Mouse (Mus musculus): ENCODE results near the gene Zdhhc17. TPM values are rescaled to one million over a fixed set of nuclear protein-coding genes. Genes with fewer than 3 reads are reported as not detected.
A peak's percentile ranks its signal among the peaks of the same experiment; 100 is the strongest.

Zdhhc17 gene
- polyA plus RNA-seq, 1 experiment from 2014 or later = 27.0 TPM

GRCm38 (mm10) chr10:111005611-111006488 lies 4.1 kb downstream of the Zdhhc17 start:
- Histone ChIP-seq H3K4me3 (ENCODE audit: low read depth, low read length) (no peak overlapping the region), H3K27me3 (ENCODE audit: insufficient read depth, low read length) (no peaks in the 10 kb centered on the region), H3K27ac (ENCODE audit: low read depth) (no peak overlapping the region), H3K9me3 (ENCODE audit: low read depth, low read length) (no peaks in the 10 kb centered on the region), H3K36me3 (ENCODE audit: insufficient read depth) (no peaks in the 10 kb centered on the region), H3K4me1 (ENCODE audit: insufficient read depth) (no peaks in the 10 kb centered on the region; the same call in 1 of the 2 replicates), H3K9ac (no peak overlapping the region), H3K4me2 (no peak overlapping the region)
- WGBS = 35% methylated on average over 14 of the region's 14 CpGs
- TF ChIP-seq CTCF (IDR thresholded peaks at IDR 0.05; ENCODE audit: low read depth) = no peak
- ATAC-seq (ENCODE audit: insufficient read depth) = no peak
- peak; percentile 38 for DNase-seq

- Histone ChIP-seq H3K4me1 (ENCODE audit: insufficient read depth) (no peaks in the 10 kb centered on the region; the same call in 1 of the 2 replicates), H3K27me3 (ENCODE audit: insufficient read depth, low read length) (no peaks in the 10 kb centered on the region), H3K4me3 (ENCODE audit: low read depth, low read length) (no peak overlapping the region), H3K4me2 (no peak overlapping the region), H3K27ac (ENCODE audit: low read depth) (no peak overlapping the region), H3K9me3 (ENCODE audit: low read depth, low read length) (no peaks in the 10 kb centered on the region), H3K9ac (no peak overlapping the region), H3K36me3 (ENCODE audit: insufficient read depth) (no peaks in the 10 kb centered on the region)
- no peak for DNase-seq
- WGBS = 81% methylated on average over 6 of the region's 6 CpGs
- TF ChIP-seq CTCF (IDR thresholded peaks at IDR 0.05; ENCODE audit: low read depth) = no peak
- no peak for ATAC-seq (ENCODE audit: insufficient read depth)
Measured at GRCm38 (mm10) chr10:111004220-111004619, 5.7 kb downstream of the Zdhhc17 start.

- TF ChIP-seq CTCF (IDR thresholded peaks at IDR 0.05; ENCODE audit: low read depth) = no peak
- ATAC-seq (ENCODE audit: insufficient read depth) (no peak), DNase-seq (no peak)
Measured at GRCm38 (mm10) chr10:110999201-110999600, 10.7 kb downstream of the Zdhhc17 start.

GRCm38 (mm10) chr10:110997180-110997579 lies 12.8 kb downstream of the Zdhhc17 start:
- TF ChIP-seq CTCF (IDR thresholded peaks at IDR 0.05; ENCODE audit: low read depth) = no peak
- Histone ChIP-seq H3K4me1 (ENCODE audit: insufficient read depth) (no peaks in the 10 kb centered on the region), H3K9ac (no peak overlapping the region), H3K27me3 (ENCODE audit: insufficient read depth, low read length) (no peaks in the 10 kb centered on the region), H3K36me3 (ENCODE audit: insufficient read depth) (no peaks in the 10 kb centered on the region), H3K27ac (ENCODE audit: low read depth) (no peak overlapping the region), H3K9me3 (ENCODE audit: low read depth, low read length) (no peaks in the 10 kb centered on the region), H3K4me3 (ENCODE audit: low read depth, low read length) (no peak overlapping the region), H3K4me2 (no peak overlapping the region)
- DNase-seq = no peak
- 88% methylated on average over 6 of the region's 6 CpGs for WGBS
- ATAC-seq (ENCODE audit: insufficient read depth) = no peak

More at GRCm38 (mm10) chr10:110999201-110999600, 10.7 kb downstream of the Zdhhc17 start:
- H3K27ac ChIP-seq (ENCODE audit: low read depth) = no peak overlapping the region
- no peak overlapping the region for H3K9ac ChIP-seq
- no peak overlapping the region for H3K4me2 ChIP-seq
- 50% methylated on average over 5 of the region's 5 CpGs for WGBS
- H3K4me1 ChIP-seq (ENCODE audit: insufficient read depth) = no peaks in the 10 kb centered on the region
- no peak overlapping the region for H3K4me3 ChIP-seq (ENCODE audit: low read depth, low read length)
- no peaks in the 10 kb centered on the region for H3K27me3 ChIP-seq (ENCODE audit: insufficient read depth, low read length)
- H3K36me3 ChIP-seq (ENCODE audit: insufficient read depth) = no peaks in the 10 kb centered on the region
- H3K9me3 ChIP-seq (ENCODE audit: low read depth, low read length) = no peaks in the 10 kb centered on the region

- no peak for TF ChIP-seq CTCF (IDR thresholded peaks at IDR 0.05; ENCODE audit: low read depth)
- Histone ChIP-seq H3K9ac (no peak overlapping the region), H3K9me3 (ENCODE audit: low read depth, low read length) (no peaks in the 10 kb centered on the region), H3K4me3 (ENCODE audit: low read depth, low read length) (no peak overlapping the region), H3K4me2 (no peak overlapping the region), H3K36me3 (ENCODE audit: insufficient read depth) (no peaks in the 10 kb centered on the region), H3K4me1 (ENCODE audit: insufficient read depth) (no peaks in the 10 kb centered on the region), H3K27ac (ENCODE audit: low read depth) (no peak overlapping the region), H3K27me3 (ENCODE audit: insufficient read depth, low read length) (no peaks in the 10 kb centered on the region)
- no peak for DNase-seq
- no peak for ATAC-seq (ENCODE audit: insufficient read depth)
- 57% methylated on average over 5 of the region's 5 CpGs for WGBS
Measured at GRCm38 (mm10) chr10:110994761-110995160, 15.2 kb downstream of the Zdhhc17 start.

GRCm38 (mm10) chr10:110993249-110993648 lies 16.7 kb downstream of the Zdhhc17 start:
- Histone ChIP-seq H3K9me3 (ENCODE audit: low read depth, low read length) (no peaks in the 10 kb centered on the region), H3K4me2 (no peak overlapping the region), H3K4me1 (ENCODE audit: insufficient read depth) (no peaks in the 10 kb centered on the region), H3K9ac (no peak overlapping the region), H3K27me3 (ENCODE audit: insufficient read depth, low read length) (no peaks in the 10 kb centered on the region), H3K27ac (ENCODE audit: low read depth) (no peak overlapping the region), H3K36me3 (ENCODE audit: insufficient read depth) (no peaks in the 10 kb centered on the region), H3K4me3 (ENCODE audit: low read depth, low read length) (no peak overlapping the region)
- no peak for TF ChIP-seq CTCF (IDR thresholded peaks at IDR 0.05; ENCODE audit: low read depth)
- no peak for DNase-seq
- ATAC-seq (ENCODE audit: insufficient read depth) = no peak
- 57% methylated on average over 5 of the region's 5 CpGs for WGBS

GRCm38 (mm10) chr10:110992047-110992431 lies 17.9 kb downstream of the Zdhhc17 start:
- no peak overlapping the region for H3K9ac ChIP-seq
- H3K9me3 ChIP-seq (ENCODE audit: low read depth, low read length) = no peaks in the 10 kb centered on the region
- no peak overlapping the region for H3K27ac ChIP-seq (ENCODE audit: low read depth)
- H3K36me3 ChIP-seq (ENCODE audit: insufficient read depth) = no peaks in the 10 kb centered on the region
- no peaks in the 10 kb centered on the region for H3K4me1 ChIP-seq (ENCODE audit: insufficient read depth)
- no peak for DNase-seq
- H3K4me2 ChIP-seq = no peak overlapping the region
- no peak for TF ChIP-seq CTCF (IDR thresholded peaks at IDR 0.05; ENCODE audit: low read depth)
- no peak for ATAC-seq (ENCODE audit: insufficient read depth)
- H3K4me3 ChIP-seq (ENCODE audit: low read depth, low read length) = no peak overlapping the region
- whole genome bisulfite sequencing = 37% methylated on average over 9 of the region's 9 CpGs
- H3K27me3 ChIP-seq (ENCODE audit: insufficient read depth, low read length) = no peaks in the 10 kb centered on the region

Data from lung, embryonic 14.5 days (tissue).